Mouse (Mus musculus): ENCODE measurements around the gene Kifc1. TPM values are rescaled to one million over a fixed set of nuclear protein-coding genes. Genes with fewer than 3 reads are reported as not detected.
A peak's percentile ranks its signal among the peaks of the same experiment; 100 is the strongest.

Kifc1 gene
- total RNA-seq, 2 experiments from 2014 or later, result 0.34 TPM; not detected in 1

DNA sequence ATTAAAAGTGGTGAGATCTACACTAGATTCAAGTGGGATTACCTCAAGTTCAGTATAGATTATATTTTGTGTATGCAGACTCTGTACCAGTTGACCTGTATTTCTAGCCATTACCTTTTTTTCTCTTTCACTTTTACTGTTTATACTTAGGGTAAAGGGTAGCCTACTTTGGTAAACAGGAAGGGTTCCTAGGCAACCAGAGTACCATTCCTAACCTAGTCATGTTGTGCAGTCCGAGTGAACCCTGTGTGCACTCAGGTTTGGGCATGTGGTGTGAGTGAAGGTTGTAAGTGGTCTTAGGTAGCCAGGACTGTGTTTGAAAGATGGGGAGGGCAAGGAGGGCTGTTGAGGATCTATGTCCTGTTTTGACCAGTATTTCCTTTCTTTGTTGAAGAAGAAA is 39.1 kb downstream of the Kifc1 start:
- DNase-seq (ENCODE audit: low spot score), result no peak

DNA sequence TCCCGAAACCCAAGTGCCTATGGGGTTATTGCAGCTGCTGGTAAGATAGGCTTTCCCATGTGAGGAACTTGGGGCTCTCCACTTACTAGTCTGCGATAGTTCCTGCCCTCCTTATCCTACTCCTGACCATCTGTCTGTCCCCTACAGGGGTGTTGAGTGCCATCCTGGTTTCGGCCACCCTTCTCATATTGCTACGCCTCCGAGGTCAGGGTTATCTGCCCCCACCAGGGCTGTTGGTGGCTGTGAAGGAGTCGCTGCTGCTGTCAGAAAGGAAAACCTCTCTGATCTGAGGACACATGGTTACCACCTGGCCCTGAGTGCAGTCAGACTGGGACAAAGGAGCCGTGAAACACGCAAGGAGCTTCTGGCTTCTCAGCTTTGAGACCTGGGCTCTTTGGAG is 42.3 kb downstream of the Kifc1 start:
- no peak for DNase-seq (ENCODE audit: low spot score)

DNA sequence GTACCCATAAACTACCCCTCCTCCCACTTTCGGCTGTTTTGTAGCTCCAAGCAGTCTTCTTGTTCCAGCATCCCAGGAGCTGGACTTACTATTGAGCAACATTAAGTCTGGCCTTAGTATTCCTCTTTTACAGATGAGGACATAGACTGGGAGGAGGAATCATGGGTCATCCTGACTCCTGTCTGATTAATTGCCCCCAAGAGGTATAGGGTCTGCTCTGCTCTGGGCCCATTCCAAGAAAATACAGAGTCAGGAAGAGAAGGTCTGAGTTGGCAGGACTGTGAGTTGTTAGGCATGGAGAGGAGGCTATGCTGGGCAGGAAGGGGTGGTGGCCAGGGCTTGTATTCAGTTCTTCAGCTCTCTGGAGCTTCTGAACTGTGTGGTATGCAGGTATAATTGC is 46.3 kb downstream of the Kifc1 start:
- DNase-seq (ENCODE audit: low spot score), result no peak

DNA sequence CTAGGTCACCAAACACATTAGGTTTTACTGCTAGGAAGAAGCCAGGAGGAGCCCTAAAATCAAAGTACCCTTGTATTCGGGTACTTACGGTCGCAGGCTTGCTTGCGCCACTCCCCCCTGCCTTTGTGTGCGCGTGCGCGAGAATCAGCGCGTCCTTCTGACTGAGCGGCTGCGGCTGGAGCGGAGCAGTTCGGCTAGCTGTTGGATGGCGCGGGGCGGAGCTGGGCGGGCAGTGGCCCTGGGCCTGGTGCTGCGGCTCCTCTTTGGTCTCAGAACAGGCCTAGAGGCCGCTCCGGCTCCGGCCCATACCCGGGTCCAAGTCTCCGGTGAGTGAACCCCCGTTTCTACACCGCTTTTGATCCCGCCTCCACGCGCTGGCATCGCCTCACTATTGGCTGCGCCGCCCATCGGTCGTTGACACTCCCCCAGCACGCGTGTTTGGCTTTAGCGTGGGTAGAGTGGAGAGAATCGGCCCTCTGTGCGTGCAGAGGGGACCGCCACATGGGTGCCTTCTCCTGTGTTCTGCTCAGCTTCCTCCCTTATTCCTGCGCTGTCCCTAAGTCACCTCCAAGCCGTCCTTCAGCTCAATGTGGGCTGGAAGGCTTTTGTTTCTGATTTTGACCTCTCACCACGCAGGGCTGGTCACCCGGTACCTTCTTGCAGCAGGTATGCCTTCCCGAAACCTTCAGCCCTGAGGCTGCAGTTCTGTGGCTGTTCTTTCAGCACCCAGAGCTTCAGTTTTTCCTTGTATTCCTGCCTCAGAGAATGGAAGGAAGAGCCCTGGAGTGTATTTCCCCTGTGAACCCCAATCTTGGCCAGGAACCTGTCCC is 47.3 kb downstream of the Kifc1 start, which contains the start of gene Cd320:
TSS of gene Cd320 (plus strand) at position 126 of the 830 bp plus-strand sequence.
- peak; percentile 92 for DNase-seq (ENCODE audit: low spot score)

DNA sequence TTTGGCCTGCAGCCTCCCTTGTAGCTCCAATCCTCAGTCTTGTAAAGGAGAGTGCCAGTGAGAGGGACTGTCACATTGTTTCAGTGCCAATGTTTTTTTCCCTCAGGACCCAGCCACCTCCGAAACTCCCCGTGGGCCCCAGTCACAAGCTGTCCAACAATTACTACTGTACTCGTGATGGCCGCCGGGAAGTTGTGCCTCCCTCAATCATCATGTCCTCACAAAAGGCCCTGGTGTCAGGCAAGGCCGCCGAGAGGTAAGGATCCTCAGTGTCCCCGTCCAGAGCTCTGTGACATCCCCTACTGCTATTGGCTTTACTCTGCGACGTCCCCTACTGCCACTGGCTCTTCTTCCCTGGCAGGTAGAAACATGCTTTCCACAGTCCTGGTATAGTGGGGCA is 60.9 kb downstream of the Kifc1 start:
- DNase-seq (ENCODE audit: low spot score), result no peak

DNA sequence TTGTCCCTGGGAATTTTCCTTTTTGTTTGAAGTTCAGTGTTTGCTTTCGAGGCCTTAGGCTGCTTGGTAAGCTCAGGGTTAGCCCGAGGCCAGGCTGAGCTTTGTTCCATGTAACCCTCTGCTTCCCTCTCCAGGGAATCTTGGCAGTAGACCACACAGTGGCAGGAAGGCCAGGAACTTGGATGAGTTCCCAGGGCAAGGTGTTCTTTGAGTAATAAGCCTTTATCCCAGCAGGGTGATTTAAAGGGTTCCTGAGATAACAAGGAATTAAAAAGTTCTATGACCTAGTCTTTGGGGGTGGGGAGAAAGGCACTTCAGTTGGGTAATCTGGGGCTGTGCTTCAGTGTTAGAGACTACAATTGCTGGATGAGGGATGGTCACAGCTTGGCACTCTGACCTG is 61.6 kb downstream of the Kifc1 start:
- DNase-seq (ENCODE audit: low spot score), result peak; percentile 46

DNA sequence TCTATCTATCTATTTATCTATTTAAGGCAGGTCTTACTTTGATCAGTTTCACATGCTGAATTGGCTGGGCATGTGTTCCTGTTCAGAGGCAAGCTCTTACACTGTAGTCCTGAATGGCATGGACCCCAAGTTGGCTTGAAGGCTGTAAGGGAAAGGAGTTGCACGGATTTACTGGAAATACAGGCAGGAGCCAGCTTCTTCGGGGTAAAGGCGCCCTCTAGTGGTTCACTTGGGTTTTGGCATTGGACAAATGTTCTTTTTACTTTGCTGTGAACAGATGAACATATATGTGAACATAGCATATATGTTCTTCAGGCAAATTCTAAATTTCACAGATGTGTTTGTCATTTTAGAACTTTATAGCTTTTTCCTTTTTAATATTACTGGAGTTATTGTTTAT is 63.6 kb downstream of the Kifc1 start:
- DNase-seq (ENCODE audit: low spot score), result peak; percentile 81

Small RNA genes within 50 kb of the gene (microRNA-seq; reads per million reads assigned to microRNA genes)
- gene Gm27740, result not detected

Other genes starting within 250 kb of the Kifc1 start
- 10 to 100 TPM; 62.1 to 74.1 TPM for gene Hnrnpm, start 203.8 kb downstream of the Kifc1 start, total RNA-seq (2021)
- 10 to 100 TPM; 87.2 to 90.6 TPM for gene March2, start 172.0 kb downstream of the Kifc1 start, total RNA-seq (2021)
- gene Rab11b, start 130.1 kb downstream of the Kifc1 start, total RNA-seq (2021), result 100 to 1,000 TPM; 138 to 142 TPM
- 1 to 10 TPM; 4.3 to 6.6 TPM for gene Angptl4, start 108.8 kb downstream of the Kifc1 start, total RNA-seq (2021)
- 10 to 100 TPM; 13.4 to 16.6 TPM for gene Kank3, start 80.1 kb downstream of the Kifc1 start, total RNA-seq (2021)
- gene Rps28, start 66.1 kb downstream of the Kifc1 start, total RNA-seq (2021), result 100 to 1,000 TPM; 586 to 627 TPM
- gene Ndufa7, start 66.1 kb downstream of the Kifc1 start, total RNA-seq (2021), result 100 to 1,000 TPM; 375 to 377 TPM
- 10 to 100 TPM; 14.8 to 15.2 TPM for gene Cd320, start 47.6 kb downstream of the Kifc1 start, total RNA-seq (2021)
- not detected for gene Gm7029, start 16.8 kb downstream of the Kifc1 start, total RNA-seq (2021)
- not detected for gene Platr17, start 14.5 kb upstream of the Kifc1 start, total RNA-seq (2021)
- 10 to 100 TPM; 12.0 to 13.7 TPM for gene Daxx, start 18.8 kb upstream of the Kifc1 start, total RNA-seq (2021)
- gene Tapbp, start 25.2 kb upstream of the Kifc1 start, total RNA-seq (2021), result 10 to 100 TPM; 30.2 to 31.7 TPM
- gene Zbtb22, start 25.2 kb upstream of the Kifc1 start, total RNA-seq (2021), result 10 to 100 TPM; 14.2 to 16.4 TPM
- 10 to 100 TPM; 26.4 to 31.9 TPM for gene Rgl2, start 38.9 kb upstream of the Kifc1 start, total RNA-seq (2021)
- 10 to 100 TPM; 64.8 to 68.8 TPM for gene Pfdn6, start 49.7 kb upstream of the Kifc1 start, total RNA-seq (2021)
- 1 to 10 TPM; 8.7 to 8.8 TPM for gene Wdr46, start 50.0 kb upstream of the Kifc1 start, total RNA-seq (2021)
- 1 to 10 TPM; 1.5 to 1.7 TPM for gene B3galt4, start 60.8 kb upstream of the Kifc1 start, total RNA-seq (2021)
- gene Vps52, start 65.2 kb upstream of the Kifc1 start, total RNA-seq (2021), result 10 to 100 TPM; 29.6 to 33.5 TPM
- 100 to 1,000 TPM; 367 to 381 TPM for gene Rps18, start 65.3 kb upstream of the Kifc1 start, total RNA-seq (2021)
- gene H2-K1, start 109.7 kb upstream of the Kifc1 start, total RNA-seq (2021), result 10 to 100 TPM; 47.2 to 57.7 TPM
- 10 to 100 TPM; 12.5 to 13.5 TPM for gene Ring1, start 134.0 kb upstream of the Kifc1 start, total RNA-seq (2021)
- 10 to 100 TPM; 80.3 to 82.1 TPM for gene H2-Ke6, start 137.4 kb upstream of the Kifc1 start, total RNA-seq (2021)
- gene Slc39a7, start 141.0 kb upstream of the Kifc1 start, total RNA-seq (2021), result 10 to 100 TPM; 41.0 to 50.2 TPM
- 10 to 100 TPM; 34.9 to 37.0 TPM for gene Rxrb, start 141.2 kb upstream of the Kifc1 start, total RNA-seq (2021)
- gene Col11a2, start 148.8 kb upstream of the Kifc1 start, total RNA-seq (2021), result 1 to 10 TPM; 2.9 TPM
- gene H2-Oa, start 201.7 kb upstream of the Kifc1 start, total RNA-seq (2021), result not detected
- 1 to 10 TPM; 2.6 to 3.2 TPM for gene H2-DMa, start 228.9 kb upstream of the Kifc1 start, total RNA-seq (2021)
- gene Brd2, start 232.0 kb upstream of the Kifc1 start, total RNA-seq (2021), result 10 to 100 TPM; 71.6 to 77.3 TPM

Measured in gastrocnemius, adult 18-20 months (tissue).